Mouse (Mus musculus): ENCODE data around the gene Zfp367. TPM values are rescaled to one million over a fixed set of nuclear protein-coding genes. Genes with fewer than 3 reads are reported as not detected.

Zfp367 gene
- total and polyA plus RNA-seq, 3 experiments = 6.6 to 51.7 (median 38.6) TPM

DNA sequence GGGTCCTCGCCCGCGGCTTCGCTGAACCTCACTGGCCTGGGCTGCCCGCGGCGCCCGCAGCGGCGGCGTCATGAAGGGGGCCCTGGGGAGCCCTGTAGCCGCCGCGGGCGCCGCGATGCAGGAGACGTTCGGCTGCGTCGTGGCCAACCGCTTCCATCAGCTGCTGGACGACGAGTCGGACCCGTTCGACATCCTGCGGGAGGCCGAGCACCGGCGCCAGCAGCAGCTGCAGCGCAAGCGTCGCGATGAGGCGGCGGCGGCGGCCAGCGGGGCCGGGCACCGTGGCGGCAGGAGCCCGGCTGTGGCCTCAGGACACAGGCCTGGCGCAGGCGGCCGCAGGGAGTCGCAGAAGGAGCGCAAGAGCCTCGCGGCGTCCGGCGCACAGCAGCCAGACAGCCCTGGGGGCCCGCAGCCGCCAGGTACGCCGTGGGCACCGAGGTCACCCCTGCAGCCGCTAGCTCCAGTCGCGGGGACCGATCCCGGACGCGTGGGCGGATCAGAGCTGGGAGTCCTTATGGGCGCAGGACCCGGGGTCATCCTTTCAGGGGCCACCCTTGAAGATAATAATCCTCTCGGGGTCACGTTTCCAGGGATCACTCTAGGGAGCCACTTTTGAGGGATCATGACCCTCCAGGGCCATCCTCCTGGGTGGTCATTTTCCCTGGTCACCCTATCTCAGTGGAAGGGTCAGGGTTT, 9.1 kb upstream of the Zfp367 start:
- DNase-seq (ENCODE audit: low spot score) (peak; percentile 38), ATAC-seq (ENCODE audit: extremely low read depth, insufficient number of reproducible peaks, low FRiP score, poor library complexity, severe bottlenecking) (no peak)
- no peaks in the 10 kb centered on the region for H3K27me3 ChIP-seq (ENCODE audit: insufficient read depth, low read length)
- no peaks in the 10 kb centered on the region for H3K9me3 ChIP-seq (replicated peaks)
- peaks cover 5% of the 10 kb centered on the region for H3K36me3 ChIP-seq (replicated peaks)
- H3K4me1 ChIP-seq (ENCODE audit: insufficient read depth, low read depth, low read length) = peaks cover 44% of the 10 kb centered on the region
- peak overlapping the region; percentile 86 for H3K4me3 ChIP-seq (ENCODE audit: low read depth, low read length)
- TF ChIP-seq GATA2 (IDR thresholded peaks at IDR 0.05; ENCODE audit: borderline replicate concordance, low read depth, low read length) (no peak), GATA1 (IDR thresholded peaks at IDR 0.05; ENCODE audit: borderline replicate concordance, low read length) (no peak), POLR2AphosphoS5 (IDR thresholded peaks at IDR 0.05; ENCODE audit: insufficient replicate concordance, low read depth, low read length) (no peak), TAL1 (conservative IDR thresholded peaks at IDR 0.05; ENCODE audit: low read depth, low read length) (no peak), CTCF (IDR thresholded peaks at IDR 0.05; ENCODE audit: low read depth, low read length) (no peak)

GRCm38 (mm10) chr13:64161548-64161915, 8.5 kb upstream of the Zfp367 start, which contains the start of gene Habp4:
Habp4 (plus strand) TSS chr13:64161824.
- no peaks in the 10 kb centered on the region for H3K27me3 ChIP-seq (ENCODE audit: insufficient read depth, low read length)
- ATAC-seq (ENCODE audit: extremely low read depth, insufficient number of reproducible peaks, low FRiP score, poor library complexity, severe bottlenecking) (peak; percentile 99), DNase-seq (ENCODE audit: low spot score) (peak; percentile 99)
- peaks cover 38% of the 10 kb centered on the region for H3K4me1 ChIP-seq (ENCODE audit: insufficient read depth, low read depth, low read length)
- peaks cover 5% of the 10 kb centered on the region for H3K36me3 ChIP-seq (replicated peaks)
- peak within 1 kb of the TSS; percentile 86 for H3K4me3 ChIP-seq (ENCODE audit: low read depth, low read length)
- H3K9me3 ChIP-seq (replicated peaks) = no peaks in the 10 kb centered on the region
- TF ChIP-seq TAL1 (conservative IDR thresholded peaks at IDR 0.05; ENCODE audit: low read depth, low read length) (no peak), POLR2AphosphoS5 (IDR thresholded peaks at IDR 0.05; ENCODE audit: insufficient replicate concordance, low read depth, low read length) (no peak), GATA2 (IDR thresholded peaks at IDR 0.05; ENCODE audit: borderline replicate concordance, low read depth, low read length) (no peak), GATA1 (IDR thresholded peaks at IDR 0.05; ENCODE audit: borderline replicate concordance, low read length) (no peak), CTCF (IDR thresholded peaks at IDR 0.05; ENCODE audit: low read depth, low read length) (no peak)

DNA sequence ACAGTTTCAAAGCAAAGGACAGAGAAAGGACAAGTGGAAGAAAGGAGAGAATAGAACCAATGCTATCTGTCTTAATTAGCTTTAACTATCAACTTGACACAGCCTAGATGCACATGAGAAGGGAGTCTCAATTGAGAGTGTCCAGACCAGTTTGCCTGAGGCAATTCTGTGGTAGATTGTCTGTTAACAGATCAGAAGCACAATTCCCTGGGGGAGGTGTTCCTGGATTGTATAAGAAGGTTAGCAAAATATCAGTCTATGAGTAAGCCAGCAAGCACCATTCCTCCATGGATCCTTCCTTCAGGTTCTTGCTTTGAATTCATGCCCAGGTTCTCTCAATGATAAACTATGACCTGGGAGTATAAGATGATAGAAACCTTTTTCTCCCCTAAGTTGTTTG, 4.0 kb upstream of the Zfp367 start:
- no peaks in the 10 kb centered on the region for H3K36me3 ChIP-seq (replicated peaks)
- H3K9me3 ChIP-seq (replicated peaks) = no peaks in the 10 kb centered on the region
- H3K4me1 ChIP-seq (ENCODE audit: insufficient read depth, low read depth, low read length) = peaks cover 27% of the 10 kb centered on the region
- H3K27me3 ChIP-seq (ENCODE audit: insufficient read depth, low read length) = no peaks in the 10 kb centered on the region
- ATAC-seq (ENCODE audit: extremely low read depth, insufficient number of reproducible peaks, low FRiP score, poor library complexity, severe bottlenecking) (no peak), DNase-seq (ENCODE audit: low spot score) (no peak)
- H3K4me3 ChIP-seq (ENCODE audit: low read depth, low read length) = no peak overlapping the region
- TF ChIP-seq GATA2 (IDR thresholded peaks at IDR 0.05; ENCODE audit: borderline replicate concordance, low read depth, low read length) (no peak), TAL1 (conservative IDR thresholded peaks at IDR 0.05; ENCODE audit: low read depth, low read length) (no peak), POLR2AphosphoS5 (IDR thresholded peaks at IDR 0.05; ENCODE audit: insufficient replicate concordance, low read depth, low read length) (no peak), CTCF (IDR thresholded peaks at IDR 0.05; ENCODE audit: low read depth, low read length) (no peak), GATA1 (IDR thresholded peaks at IDR 0.05; ENCODE audit: borderline replicate concordance, low read length) (no peak)

DNA sequence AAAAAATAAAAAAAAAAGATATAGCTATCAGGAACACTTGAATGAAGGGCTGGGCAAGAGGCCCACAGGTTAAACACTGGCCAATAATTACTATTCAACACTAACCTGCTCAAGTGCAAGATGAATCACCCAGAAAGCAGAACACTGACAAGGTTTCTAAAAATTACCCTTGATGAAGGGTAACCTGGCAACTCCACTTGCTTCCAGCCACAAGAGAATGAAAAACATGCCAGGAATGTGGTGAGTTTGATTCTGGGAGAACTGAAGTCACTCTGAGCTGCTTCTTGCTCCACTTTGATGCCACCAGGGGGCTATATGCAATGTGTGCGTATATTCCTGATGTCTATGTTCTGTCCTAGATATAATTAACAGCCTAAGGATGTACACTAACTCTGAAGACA, 2.2 kb upstream of the Zfp367 start:
- Histone ChIP-seq H3K9me3 (replicated peaks) (no peaks in the 10 kb centered on the region), H3K36me3 (replicated peaks) (peaks cover 6% of the 10 kb centered on the region), H3K27me3 (ENCODE audit: insufficient read depth, low read length) (no peaks in the 10 kb centered on the region), H3K4me1 (ENCODE audit: insufficient read depth, low read depth, low read length) (peaks cover 23% of the 10 kb centered on the region), H3K4me3 (ENCODE audit: low read depth, low read length) (no peak overlapping the region)
- DNase-seq (ENCODE audit: low spot score) (no peak), ATAC-seq (ENCODE audit: extremely low read depth, insufficient number of reproducible peaks, low FRiP score, poor library complexity, severe bottlenecking) (no peak)
- TF ChIP-seq TAL1 (conservative IDR thresholded peaks at IDR 0.05; ENCODE audit: low read depth, low read length) (no peak), POLR2AphosphoS5 (IDR thresholded peaks at IDR 0.05; ENCODE audit: insufficient replicate concordance, low read depth, low read length) (no peak), CTCF (IDR thresholded peaks at IDR 0.05; ENCODE audit: low read depth, low read length) (0 out of 2 replicates have a peak, but pooled peaks have one; percentile 5)

- H3K4me1 ChIP-seq (ENCODE audit: insufficient read depth, low read depth, low read length) = peaks cover 27% of the 10 kb centered on the region
- DNase-seq (ENCODE audit: low spot score) = no peak
- no peaks in the 10 kb centered on the region for H3K27me3 ChIP-seq (ENCODE audit: insufficient read depth, low read length)
- no peaks in the 10 kb centered on the region for H3K9me3 ChIP-seq (replicated peaks)
- TF ChIP-seq CTCF (IDR thresholded peaks at IDR 0.05; ENCODE audit: low read depth, low read length) = no peak
- TF ChIP-seq GATA1 (IDR thresholded peaks at IDR 0.05; ENCODE audit: borderline replicate concordance, low read length) = no peak
- no peak for TF ChIP-seq TAL1 (conservative IDR thresholded peaks at IDR 0.05; ENCODE audit: low read depth, low read length)
- no peak for TF ChIP-seq POLR2AphosphoS5 (IDR thresholded peaks at IDR 0.05; ENCODE audit: insufficient replicate concordance, low read depth, low read length)
- no peak for TF ChIP-seq GATA2 (IDR thresholded peaks at IDR 0.05; ENCODE audit: borderline replicate concordance, low read depth, low read length)
- no peak for ATAC-seq (ENCODE audit: extremely low read depth, insufficient number of reproducible peaks, low FRiP score, poor library complexity, severe bottlenecking)
- peaks cover 10% of the 10 kb centered on the region for H3K36me3 ChIP-seq (replicated peaks)
- H3K4me3 ChIP-seq (ENCODE audit: low read depth, low read length) = no peak overlapping the region
These were observed 1.6 kb upstream of the Zfp367 start for GRCm38 (mm10) chr13:64154651-64155050.

DNA sequence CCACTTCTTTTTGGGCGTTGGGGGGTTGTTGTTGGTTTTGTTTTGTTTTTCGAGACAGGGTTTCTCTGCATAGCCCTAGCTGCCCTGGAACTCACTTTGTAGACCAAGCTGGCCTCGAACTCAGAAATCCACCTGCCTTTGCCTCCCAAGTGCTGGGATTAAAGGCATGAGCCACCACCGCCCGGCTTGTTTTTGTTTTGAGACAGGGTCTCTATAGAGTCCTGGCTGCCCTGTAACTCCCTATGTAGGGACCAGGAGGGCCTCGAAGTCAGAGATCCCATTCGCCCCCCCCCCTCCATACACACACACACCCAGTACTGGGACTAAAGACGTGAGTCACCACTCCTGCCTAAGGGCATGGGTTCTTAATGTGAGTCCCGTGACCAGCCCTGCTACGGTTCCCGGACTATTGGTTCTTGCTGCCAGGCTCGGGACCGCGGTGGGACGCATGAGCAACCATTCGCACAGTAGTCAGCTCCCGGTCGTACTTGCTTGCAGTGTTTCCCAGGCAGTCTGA, 807 bp upstream of the Zfp367 start:
- Histone ChIP-seq H3K36me3 (replicated peaks) (peaks cover 15% of the 10 kb centered on the region), H3K27me3 (ENCODE audit: insufficient read depth, low read length) (no peaks in the 10 kb centered on the region), H3K4me1 (ENCODE audit: insufficient read depth, low read depth, low read length) (peaks cover 35% of the 10 kb centered on the region), H3K9me3 (replicated peaks) (no peaks in the 10 kb centered on the region), H3K4me3 (ENCODE audit: low read depth, low read length) (peak overlapping the region; percentile 99)
- TF ChIP-seq CTCF (IDR thresholded peaks at IDR 0.05; ENCODE audit: low read depth, low read length) (no peak), POLR2AphosphoS5 (IDR thresholded peaks at IDR 0.05; ENCODE audit: insufficient replicate concordance, low read depth, low read length) (no peak), GATA1 (IDR thresholded peaks at IDR 0.05; ENCODE audit: borderline replicate concordance, low read length) (no peak), TAL1 (conservative IDR thresholded peaks at IDR 0.05; ENCODE audit: low read depth, low read length) (no peak), GATA2 (IDR thresholded peaks at IDR 0.05; ENCODE audit: borderline replicate concordance, low read depth, low read length) (no peak)
- DNase-seq (ENCODE audit: low spot score) (no peak), ATAC-seq (ENCODE audit: extremely low read depth, insufficient number of reproducible peaks, low FRiP score, poor library complexity, severe bottlenecking) (peak; percentile 24; the same call in 1 of the 2 replicates)

Measured in G1E (cell line).